Mouse (Mus musculus) G1E (cell line): Measurements from ENCODE around the gene Gm12830. TPM values are rescaled to one million over a fixed set of nuclear protein-coding genes. Genes with fewer than 3 reads are reported as not detected.

Source experiments
- ATAC-seq: 2 replicates; pipeline ENCODE4 v1.8.0; 2016; ENCODE audit warnings: mild to moderate bottlenecking; ENCODE audit not compliant: insufficient number of reproducible peaks, poor library complexity, low FRiP score, severe bottlenecking; ENCODE audit errors: extremely low read depth
- DNase-seq: peaks from one replicate; pipeline ENCODE4 v3.0.0; 2012; ENCODE audit warnings: low spot score
- H3K27me3 ChIP-seq: 2 replicates; pipeline ENCODE4 v1.6.1; 2012; ENCODE audit warnings: mild to moderate bottlenecking, low read length, inconsistent platforms; ENCODE audit not compliant: insufficient read depth
- H3K36me3 ChIP-seq: replicated peaks from 2 replicates; pipeline ENCODE3; 2012; ENCODE audit warnings: mild to moderate bottlenecking, inconsistent platforms
- H3K4me1 ChIP-seq: 2 replicates; pipeline ENCODE4 v1.6.1; 2012; ENCODE audit warnings: low read depth, low read length, inconsistent platforms, mixed read lengths; ENCODE audit not compliant: insufficient read depth
- H3K4me3 ChIP-seq: 2 replicates; pipeline ENCODE4 v1.5.1; 2012; ENCODE audit warnings: low read depth, mild to moderate bottlenecking, inconsistent platforms, low read length, moderate library complexity, mixed read lengths
- H3K9me3 ChIP-seq: replicated peaks from 2 replicates; pipeline ENCODE4 v1.6.1; 2012; ENCODE audit warnings: inconsistent platforms
- CTCF ChIP-seq: IDR thresholded peaks from 2 replicates; pipeline ENCODE4 v1.5.1; 2012; ENCODE audit warnings: low read depth, low read length, inconsistent platforms, mixed read lengths
- GATA1 ChIP-seq: IDR thresholded peaks from 2 replicates; pipeline ENCODE4 v1.6.1; 2012; ENCODE audit warnings: borderline replicate concordance, low read length, inconsistent platforms, mixed read lengths
- GATA2 ChIP-seq: IDR thresholded peaks from 2 replicates; pipeline ENCODE4 v1.6.1; 2012; ENCODE audit warnings: low read depth, low read length, inconsistent platforms, borderline replicate concordance
- POLR2AphosphoS5 ChIP-seq: IDR thresholded peaks from 2 replicates; pipeline ENCODE4 v1.6.1; 2012; ENCODE audit warnings: low read depth, low read length, inconsistent platforms; ENCODE audit not compliant: insufficient replicate concordance
- TAL1 ChIP-seq: conservative IDR thresholded peaks from 2 replicates; pipeline ENCODE4 v1.6.1; 2012; ENCODE audit warnings: low read depth, low read length, inconsistent platforms, mixed read lengths
- polyA plus RNA-seq: library from polyadenylated mRNA; stranded (reverse); fragments of >175 nt; gene quantifications from 2 replicates; pipeline ENCODE4 v1.2.3, GENCODE M21; 2012
- total RNA-seq, 2 experiments: library from RNA; stranded (forward) in 1 of 2; stranded (reverse) in 1 of 2; fragments of 200-1000 nt in 1 of 2; fragments of >200 nt in 1 of 2; fragmentation: Nextera tagmentation in 1 of 2; gene quantifications; 2 replicates each; pipeline ENCODE4 v1.2.3; 2014 to 2017

Gm12830 gene
- total and polyA plus RNA-seq, 3 experiments, result 0.05 TPM; not detected in 2

- DNase-seq, result no peak
- no peak for ATAC-seq
- Histone ChIP-seq H3K9me3 (no peaks in the 10 kb centered on the region; the same call in 1 of the 2 replicates), H3K4me3 (no peak overlapping the region), H3K27me3 (no peaks in the 10 kb centered on the region), H3K4me1 (no peaks in the 10 kb centered on the region), H3K36me3 (no peaks in the 10 kb centered on the region)
- TF ChIP-seq CTCF (no peak), TAL1 (no peak), POLR2AphosphoS5 (no peak), GATA1 (no peak), GATA2 (no peak)
Observed at GRCm38 (mm10) chr4:114841336-114841920, 19.9 kb downstream of the Gm12830 start.

- DNase-seq (no peak), ATAC-seq (no peak)
- TF ChIP-seq GATA2 (no peak), TAL1 (no peak), POLR2AphosphoS5 (no peak)
- Histone ChIP-seq H3K27me3 (no peaks in the 10 kb centered on the region), H3K4me3 (no peak overlapping the region), H3K4me1 (no peaks in the 10 kb centered on the region), H3K9me3 (no peaks in the 10 kb centered on the region), H3K36me3 (no peaks in the 10 kb centered on the region)
Observed at GRCm38 (mm10) chr4:114842376-114842960, 20.9 kb downstream of the Gm12830 start.

DNA sequence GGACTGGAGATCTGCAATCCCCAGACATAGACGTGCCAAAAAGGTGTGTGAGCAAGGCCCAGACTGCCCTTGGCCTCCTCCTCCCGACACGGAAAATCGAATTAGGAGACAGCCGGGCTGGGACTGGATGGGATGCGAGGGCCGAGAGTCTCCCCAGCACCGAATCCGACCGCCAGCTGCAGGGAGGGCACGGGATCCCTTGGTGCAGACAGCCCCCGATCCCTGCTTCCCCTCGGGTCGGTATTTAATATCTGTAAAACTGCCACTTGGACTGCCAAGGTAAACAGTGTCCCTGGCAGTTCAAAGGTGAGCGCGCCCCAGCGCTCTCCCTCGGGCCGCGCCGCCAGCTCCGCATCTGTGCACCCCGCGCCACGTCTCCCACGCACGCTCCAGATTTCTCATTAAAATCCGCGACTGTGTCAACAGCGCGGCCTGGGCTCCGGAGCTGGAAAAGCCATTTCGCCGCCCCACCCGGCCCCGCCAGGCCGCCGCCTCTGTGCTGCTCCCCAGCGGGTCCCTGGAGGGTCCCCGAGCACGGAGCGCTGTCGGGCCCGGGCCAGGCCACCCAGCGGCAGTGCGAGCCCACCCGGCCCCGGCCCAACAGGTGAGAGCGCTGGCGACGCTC lies 21.7 kb downstream of the Gm12830 start:
- H3K27me3 ChIP-seq, result no peaks in the 10 kb centered on the region
- ATAC-seq (no peak), DNase-seq (no peak)
- TF ChIP-seq GATA2, result no peak
- TF ChIP-seq TAL1, result no peak
- TF ChIP-seq GATA1, result no peak
- no peak for TF ChIP-seq CTCF
- no peaks in the 10 kb centered on the region for H3K4me1 ChIP-seq
- no peaks in the 10 kb centered on the region for H3K9me3 ChIP-seq
- no peaks in the 10 kb centered on the region for H3K36me3 ChIP-seq
- no peak overlapping the region for H3K4me3 ChIP-seq

GRCm38 (mm10) chr4:114844600-114844999 lies 23.1 kb downstream of the Gm12830 start:
- Histone ChIP-seq H3K9me3 (no peaks in the 10 kb centered on the region), H3K4me1 (no peaks in the 10 kb centered on the region), H3K36me3 (no peaks in the 10 kb centered on the region), H3K4me3 (no peak overlapping the region), H3K27me3 (no peaks in the 10 kb centered on the region; the same call in 1 of the 2 replicates)
- TF ChIP-seq POLR2AphosphoS5, result no peak
- no peak for TF ChIP-seq TAL1
- TF ChIP-seq CTCF, result no peak
- DNase-seq (no peak), ATAC-seq (no peak)

DNA sequence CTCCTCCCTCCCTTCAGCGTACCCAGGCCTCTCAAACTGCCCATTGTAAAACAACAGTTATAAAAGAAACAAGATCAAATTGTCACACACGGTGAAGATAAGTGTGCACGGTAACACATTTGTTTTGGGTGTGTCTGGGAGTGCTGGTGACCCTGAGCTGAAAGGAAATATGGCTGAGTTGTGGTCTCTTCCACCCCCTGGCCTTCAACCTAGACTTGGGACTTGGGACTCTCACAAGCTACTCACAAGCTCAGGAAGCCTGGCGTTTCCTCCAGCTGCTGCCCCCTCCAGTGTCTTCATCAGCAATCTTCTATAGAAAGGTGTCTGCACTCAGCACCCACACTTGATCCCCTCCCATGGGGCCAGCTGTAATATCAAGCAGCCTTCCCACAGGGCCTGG lies 24.1 kb downstream of the Gm12830 start:
- no peak overlapping the region for H3K4me3 ChIP-seq
- ATAC-seq (no peak), DNase-seq (no peak)
- no peaks in the 10 kb centered on the region for H3K9me3 ChIP-seq
- H3K36me3 ChIP-seq, result no peaks in the 10 kb centered on the region
- TF ChIP-seq POLR2AphosphoS5 (no peak), CTCF (no peak), TAL1 (no peak), GATA1 (no peak), GATA2 (no peak)
- H3K27me3 ChIP-seq, result no peaks in the 10 kb centered on the region; the same call in 1 of the 2 replicates
- H3K4me1 ChIP-seq, result no peaks in the 10 kb centered on the region

- DNase-seq (no peak), ATAC-seq (no peak)
- Histone ChIP-seq H3K27me3 (no peaks in the 10 kb centered on the region; the same call in 1 of the 2 replicates), H3K36me3 (no peaks in the 10 kb centered on the region), H3K4me1 (no peaks in the 10 kb centered on the region), H3K9me3 (no peaks in the 10 kb centered on the region), H3K4me3 (no peak overlapping the region)
- TF ChIP-seq TAL1 (no peak), GATA2 (no peak), GATA1 (no peak), CTCF (no peak), POLR2AphosphoS5 (no peak)
Observed at GRCm38 (mm10) chr4:114846723-114847122, 25.2 kb downstream of the Gm12830 start.

DNA sequence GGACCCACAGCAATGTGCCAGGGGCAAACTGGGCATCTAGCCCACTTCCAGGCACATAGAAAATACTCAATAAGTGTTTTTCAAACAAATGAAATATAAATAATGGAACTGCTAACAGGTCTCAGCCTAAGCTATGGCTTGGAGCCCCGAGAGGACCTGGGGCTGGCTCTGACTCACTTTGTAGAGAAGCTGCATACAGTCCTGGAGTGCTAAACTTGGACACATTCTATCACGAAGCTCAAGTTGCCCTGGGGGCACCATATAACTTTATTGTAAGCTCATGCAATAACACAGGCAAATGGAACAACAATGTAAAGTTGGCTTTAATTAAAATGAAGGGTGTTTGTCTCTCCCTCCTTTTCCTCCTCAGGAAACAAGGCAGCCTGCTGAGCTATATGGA lies 32.4 kb downstream of the Gm12830 start:
- no peaks in the 10 kb centered on the region for H3K9me3 ChIP-seq
- H3K27me3 ChIP-seq, result no peaks in the 10 kb centered on the region; the same call in 1 of the 2 replicates
- no peaks in the 10 kb centered on the region for H3K36me3 ChIP-seq
- H3K4me1 ChIP-seq, result no peaks in the 10 kb centered on the region
- no peak for DNase-seq
- TF ChIP-seq GATA2 (no peak), GATA1 (no peak), TAL1 (no peak), CTCF (no peak), POLR2AphosphoS5 (no peak)
- no peak for ATAC-seq
- H3K4me3 ChIP-seq, result no peak overlapping the region
